In genomic region chr10:7792751-7793385, GRCm38 (mm10) we compare ENCODE assay signal across 8 mouse cellular contexts. TPM values are rescaled to one million over a fixed set of nuclear protein-coding genes. Genes with fewer than 3 reads are reported as not detected.
DNase-seq lines count a peak whose midpoint lies in the region; ATAC-seq lines count a peak whose summit lies in the region.

Ginm1 (minus strand) TSS chr10:7792824.
Ppil4 (plus strand) TSS chr10:7792891.

- H3K27ac ChIP-seq in forebrain, embryonic 10.5 days: peak within 1 kb of the TSS; percentile 94
- H3K27ac ChIP-seq in heart, embryonic 16.5 days (ENCODE audit: low read length): peak within 1 kb of the TSS; percentile 67
- peak within 1 kb of the TSS; percentile 78 for H3K27ac ChIP-seq in liver, embryonic 15.5 days (replicated peaks)
- H3K27ac ChIP-seq in neural tube, embryonic 12.5 days: no peak within 1 kb of the TSS

- peaks cover 18% of the 10 kb centered on the region for H3K4me1 ChIP-seq in forebrain, embryonic 10.5 days
- H3K4me1 ChIP-seq in heart, embryonic 16.5 days (ENCODE audit: control insufficient read depth, insufficient read depth, low read length): peaks cover 11% of the 10 kb centered on the region
- peaks cover 22% of the 10 kb centered on the region for H3K4me1 ChIP-seq in liver, embryonic 15.5 days (replicated peaks)
- peaks cover 8% of the 10 kb centered on the region for H3K4me1 ChIP-seq in neural tube, embryonic 12.5 days

- ATAC-seq in CD4-positive, CD25-positive, alpha-beta regulatory T cell, adult 4 months: peak; percentile 90
- ATAC-seq in heart, embryonic 16.5 days (replicated peaks; ENCODE audit: extremely low read depth, insufficient read depth, low FRiP score): peak; percentile 92
- peak; percentile 91 for ATAC-seq in liver, embryonic 15.5 days (ENCODE audit: insufficient read depth)
- peak; percentile 95 for ATAC-seq in neural tube, embryonic 12.5 days (ENCODE audit: low FRiP score, low read depth)

- H3K9ac ChIP-seq in heart, embryonic 16.5 days (ENCODE audit: low read length): peak within 1 kb of the TSS; percentile 77
- H3K9ac ChIP-seq in liver, embryonic 15.5 days: peak within 1 kb of the TSS; percentile 85
- H3K9ac ChIP-seq in neural tube, embryonic 12.5 days: peak within 1 kb of the TSS; percentile 82

- WGBS in forebrain, embryonic 10.5 days: 1% methylated on average over 52 of the region's 52 CpGs
- WGBS in heart, embryonic 16.5 days: under 1% methylated on average over 52 of the region's 52 CpGs
- under 1% methylated on average over 52 of the region's 52 CpGs for WGBS in liver, embryonic 15.5 days (ENCODE audit: insufficient replicate concordance)
- WGBS in neural tube, embryonic 12.5 days: under 1% methylated on average over 52 of the region's 52 CpGs

- no peaks in the 10 kb centered on the region for H3K9me3 ChIP-seq in forebrain, embryonic 10.5 days
- no peaks in the 10 kb centered on the region for H3K9me3 ChIP-seq in heart, embryonic 16.5 days (replicated peaks; ENCODE audit: control insufficient read depth, low read length)
- H3K9me3 ChIP-seq in liver, embryonic 15.5 days (replicated peaks): no peaks in the 10 kb centered on the region
- H3K9me3 ChIP-seq in neural tube, embryonic 12.5 days: no peaks in the 10 kb centered on the region

- H3K4me3 ChIP-seq in forebrain, embryonic 10.5 days: peak within 1 kb of the TSS; percentile 87
- H3K4me3 ChIP-seq in heart, embryonic 16.5 days (ENCODE audit: low read length): peak within 1 kb of the TSS; percentile 76
- peak within 1 kb of the TSS; percentile 89 for H3K4me3 ChIP-seq in liver, embryonic 15.5 days (replicated peaks)
- peak within 1 kb of the TSS; percentile 86 for H3K4me3 ChIP-seq in neural tube, embryonic 12.5 days

- peak within 1 kb of the TSS; percentile 90 for H3K4me2 ChIP-seq in heart, embryonic 16.5 days (ENCODE audit: low read depth, low read length)
- peak within 1 kb of the TSS; percentile 80 for H3K4me2 ChIP-seq in liver, embryonic 15.5 days
- H3K4me2 ChIP-seq in neural tube, embryonic 12.5 days (replicated peaks): peak within 1 kb of the TSS; percentile 76

- DNase-seq in c-Kit-negative CD71-positive TER-119-positive erythroid progenitor cells, embryonic 14.5 days (ENCODE audit: low read depth, low spot score): peak; percentile 90
- peak; percentile 85 for DNase-seq in forebrain, embryonic 10.5 days (ENCODE audit: extremely low spot score, low spot score)
- DNase-seq in kidney, postnatal 36 days: peak; percentile 87 to 94
- peak; percentile 87 for DNase-seq in telencephalon, adult 2 months (ENCODE audit: low read depth, low spot score)

- peaks cover 46% of the 10 kb centered on the region for H3K36me3 ChIP-seq in forebrain, embryonic 10.5 days (replicated peaks)
- peaks cover 18% of the 10 kb centered on the region for H3K36me3 ChIP-seq in heart, embryonic 16.5 days (ENCODE audit: control insufficient read depth, insufficient read depth)
- H3K36me3 ChIP-seq in liver, embryonic 15.5 days (replicated peaks): peaks cover 42% of the 10 kb centered on the region
- peaks cover 33% of the 10 kb centered on the region for H3K36me3 ChIP-seq in neural tube, embryonic 12.5 days

- H3K27me3 ChIP-seq in forebrain, embryonic 10.5 days (ENCODE audit: poor library complexity, severe bottlenecking): no peaks in the 10 kb centered on the region
- no peaks in the 10 kb centered on the region for H3K27me3 ChIP-seq in heart, embryonic 16.5 days (ENCODE audit: control insufficient read depth, insufficient read depth, low read length)
- H3K27me3 ChIP-seq in liver, embryonic 15.5 days: no peaks in the 10 kb centered on the region
- no peaks in the 10 kb centered on the region for H3K27me3 ChIP-seq in neural tube, embryonic 12.5 days (replicated peaks)

RNA-seq across cellular contexts. Expression of gene Ginm1, which starts in this region (rescaled TPM):
- polyA plus RNA-seq in CD4-positive, CD25-positive, alpha-beta regulatory T cell, adult 4 months (2017; shearing (Covaris generic)): 10 to 100 TPM; 71.5 to 79.6 TPM
- 50.1 and 53.0 TPM in 2 replicates for polyA plus RNA-seq in forebrain, embryonic 10.5 days (2016; fragmentation: Nextera tagmentation; extraction: Ambion mirVana)
- polyA plus RNA-seq in heart, embryonic 16.5 days (2015; fragmentation: Nextera tagmentation; extraction: Ambion mirVana): 85.6 and 99.2 TPM in 2 replicates
- 25.5 and 29.0 TPM in 2 replicates for polyA plus RNA-seq in liver, embryonic 15.5 days (2015; fragmentation: Nextera tagmentation; extraction: Ambion mirVana)
- polyA plus RNA-seq in neural tube, embryonic 12.5 days (2016; fragmentation: Nextera tagmentation; extraction: Ambion mirVana): 53.8 and 54.4 TPM in 2 replicates

RNA-seq across cellular contexts. Expression of gene Ppil4, which starts in this region (rescaled TPM):
- polyA plus RNA-seq in CD4-positive, CD25-positive, alpha-beta regulatory T cell, adult 4 months (2017; shearing (Covaris generic)): 10 to 100 TPM; 76.4 to 77.5 TPM
- polyA plus RNA-seq in forebrain, embryonic 10.5 days (2016; fragmentation: Nextera tagmentation; extraction: Ambion mirVana): 43.4 and 44.9 TPM in 2 replicates
- polyA plus RNA-seq in heart, embryonic 16.5 days (2015; fragmentation: Nextera tagmentation; extraction: Ambion mirVana): 28.1 and 34.1 TPM in 2 replicates
- 20.3 and 21.9 TPM in 2 replicates for polyA plus RNA-seq in liver, embryonic 15.5 days (2015; fragmentation: Nextera tagmentation; extraction: Ambion mirVana)
- polyA plus RNA-seq in neural tube, embryonic 12.5 days (2016; fragmentation: Nextera tagmentation; extraction: Ambion mirVana): 46.6 and 52.4 TPM in 2 replicates
